Mouse (Mus musculus) kidney, postnatal 36 days (tissue): ENCODE results near the gene Rs1.
"Not testable (repeated sequence)": the region's sequence is repeated elsewhere in the genome, so short reads cannot be mapped to it uniquely, and the experiment has no call there.

ENCODE experiments used
- DNase-seq, 2 experiments: peaks; one replicate each; pipeline ENCODE4 v3.0.0; 2021 to 2022; ENCODE audit warnings: mixed read lengths in 2 of 2

The Rs1 gene

GRCm38 (mm10) chrX:160767713-160768112 lies at the start of gene Rs1:
Gene Rs1 (plus strand): TSS chrX:160768013.
- DNase-seq: no peak

- DNase-seq: no peak
These were observed 32.2 kb upstream of the Rs1 start, which contains the start of gene Ppef1 for GRCm38 (mm10) chrX:160735650-160736049. Gene Ppef1 (minus strand): TSS chrX:160735765.

DNA sequence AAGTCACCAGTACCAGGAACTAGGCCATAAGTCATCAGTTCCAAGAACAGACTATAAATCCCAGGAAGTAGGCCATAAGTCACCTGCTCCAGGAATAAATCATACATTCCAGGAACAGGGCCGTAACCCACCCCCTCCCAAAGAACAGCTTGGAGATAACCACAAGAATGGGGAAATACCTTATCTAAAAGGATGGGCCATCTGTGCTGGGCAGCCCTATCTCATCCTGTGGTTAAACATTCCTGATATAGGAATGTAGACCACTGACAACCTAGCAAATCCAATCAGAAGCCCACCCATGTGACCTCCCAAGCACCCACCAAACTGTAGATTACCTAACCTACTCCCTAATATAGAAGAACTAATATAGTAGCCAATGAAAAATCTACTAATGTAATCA lies 22.4 kb upstream of the Rs1 start:
- no peak for DNase-seq

GRCm38 (mm10) chrX:160748653-160749052 lies 19.2 kb upstream of the Rs1 start:
- DNase-seq: no peak

DNA sequence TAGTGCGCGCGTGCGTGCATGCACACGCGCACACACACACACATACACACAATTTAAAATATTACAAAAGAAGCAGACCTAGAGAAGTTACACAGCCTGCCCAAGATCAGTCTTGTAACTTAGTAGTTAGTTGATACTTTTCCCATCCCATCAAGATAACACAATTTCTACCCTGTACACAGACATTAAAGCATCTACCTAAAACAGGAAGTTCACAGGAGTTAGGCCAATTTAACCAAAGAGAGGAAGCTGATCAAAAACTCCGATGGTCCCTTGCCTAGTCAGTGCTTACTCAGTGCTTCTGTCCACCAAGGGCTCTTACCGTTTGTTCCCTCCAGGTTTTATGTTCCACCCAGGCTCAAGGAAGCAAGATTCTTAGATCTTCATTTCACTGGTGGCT lies 17.0 kb upstream of the Rs1 start:
- DNase-seq: no peak

DNA sequence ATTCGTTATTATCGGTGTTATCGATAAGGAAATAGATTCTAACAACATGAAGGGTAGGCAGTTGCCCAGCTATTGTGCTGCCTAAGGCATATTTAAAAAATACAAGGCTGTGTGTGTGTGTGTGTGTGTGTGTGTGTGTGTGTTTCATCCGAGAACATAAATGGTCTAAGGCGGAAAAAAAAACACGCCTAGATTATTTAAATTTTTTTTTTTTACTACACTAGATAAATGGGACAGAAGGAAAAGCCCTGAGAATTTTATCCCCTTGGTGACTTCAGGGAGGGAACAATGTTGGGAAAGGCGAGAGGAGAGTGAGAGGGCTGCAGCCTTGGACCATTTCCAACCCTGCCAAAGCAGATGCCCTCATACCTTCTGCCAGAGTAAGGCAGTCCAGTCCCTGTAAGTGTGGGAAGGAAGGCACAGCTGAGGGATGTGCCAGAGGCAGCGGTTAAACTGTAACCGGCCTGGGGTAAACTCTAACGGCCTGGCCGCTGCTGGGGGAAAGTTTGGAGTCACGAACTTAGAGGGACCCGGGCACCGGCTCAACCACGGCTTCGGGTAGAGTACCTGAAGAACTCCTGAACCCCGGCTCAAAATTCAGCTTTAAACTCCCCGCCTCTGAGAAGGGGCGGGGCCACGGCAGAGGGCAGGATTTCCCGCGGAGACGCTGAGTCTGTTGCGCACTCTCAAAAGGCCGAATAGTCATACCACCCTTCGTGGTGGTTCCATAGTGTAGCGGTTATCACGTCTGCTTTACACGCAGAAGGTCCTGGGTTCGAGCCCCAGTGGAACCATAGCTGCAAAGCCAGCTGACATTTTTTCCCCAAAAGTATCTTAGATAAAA lies 2.2 kb upstream of the Rs1 start:
- DNase-seq: peak; percentile 90 to 94

DNA sequence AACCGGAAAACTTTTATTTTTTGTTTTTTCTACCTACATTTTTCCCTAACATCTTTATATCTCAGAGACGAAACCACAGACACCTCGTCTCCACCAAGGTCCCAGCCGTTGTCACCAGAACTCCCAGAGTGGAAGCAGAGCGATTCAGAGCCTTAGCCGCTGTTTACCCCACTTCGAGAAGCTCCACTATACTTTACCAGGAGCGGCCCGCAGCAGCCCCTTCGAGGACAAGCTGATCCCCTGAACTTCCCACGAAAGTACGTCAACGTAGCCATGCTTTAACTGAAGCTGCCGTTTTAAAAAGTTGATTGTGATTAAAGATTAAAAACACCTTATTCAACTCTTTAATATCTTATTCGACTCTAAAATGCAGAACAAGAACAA lies 1.6 kb upstream of the Rs1 start:
- no peak for DNase-seq

- not testable (repeated sequence) for DNase-seq
These were observed 1.8 kb downstream of the Rs1 start for GRCm38 (mm10) chrX:160769622-160770021.

- no peak for DNase-seq
These were observed 5.2 kb downstream of the Rs1 start for GRCm38 (mm10) chrX:160773033-160773432.

DNA sequence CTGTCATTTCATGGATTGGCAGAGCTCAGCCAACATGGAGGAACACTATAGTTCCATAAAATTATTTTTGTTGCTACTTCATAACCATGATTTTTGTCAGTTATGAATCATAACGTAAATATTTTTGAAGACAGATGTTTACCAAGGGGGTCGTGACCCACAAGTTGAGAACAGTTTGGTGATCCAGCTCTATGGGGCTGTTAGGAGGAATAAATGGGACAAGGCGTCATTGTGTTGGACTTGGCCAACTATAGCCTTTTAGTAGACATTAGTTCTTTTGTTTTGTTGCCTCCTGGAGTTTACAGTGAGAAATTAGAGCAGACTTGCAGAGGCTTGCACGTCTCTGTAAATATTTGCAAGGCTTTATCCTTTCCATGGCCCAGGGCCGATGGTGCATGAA lies 14.5 kb downstream of the Rs1 start:
- no peak for DNase-seq

GRCm38 (mm10) chrX:160794920-160795319 lies 27.1 kb downstream of the Rs1 start:
- no peak for DNase-seq

DNA sequence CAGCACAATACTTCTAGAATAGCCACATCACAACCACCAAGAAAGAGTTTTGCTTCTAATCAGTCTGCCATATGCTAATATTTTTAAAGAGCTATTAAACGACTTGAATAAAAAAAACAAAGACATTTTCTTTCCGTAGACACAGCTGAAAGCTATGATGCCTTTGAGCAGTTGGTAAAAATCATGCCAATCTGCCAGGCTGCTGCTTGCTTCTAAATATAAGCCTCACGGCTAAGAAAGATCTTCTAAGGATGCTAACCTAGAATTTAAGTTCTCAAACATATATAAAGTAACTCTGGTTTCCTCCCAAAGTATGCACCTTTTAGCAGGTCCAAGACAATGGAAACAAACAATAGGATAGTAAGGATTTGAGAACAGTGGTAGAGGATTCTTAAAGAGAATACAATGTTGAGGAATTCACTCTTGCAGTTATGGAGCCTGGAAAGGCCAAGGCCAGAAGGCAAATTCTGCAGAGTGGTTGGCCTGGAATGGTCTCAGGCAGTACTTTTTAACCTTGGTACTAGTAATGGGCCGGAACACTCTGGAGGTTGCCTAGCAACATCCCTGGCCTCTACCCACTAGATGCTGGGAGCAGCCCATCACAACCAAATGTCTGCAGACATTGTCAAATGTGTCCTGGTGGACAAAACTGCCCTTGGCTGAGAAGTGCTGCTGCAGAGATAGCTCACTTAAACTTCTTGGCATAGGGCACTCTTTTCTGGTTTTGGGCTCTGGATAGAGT lies 36.8 kb downstream of the Rs1 start:
- DNase-seq: peak; percentile 10 to 12

- no peak for DNase-seq
These were observed 40.4 kb downstream of the Rs1 start for GRCm38 (mm10) chrX:160808226-160808625.
